Mouse (Mus musculus) adrenal gland, adult (tissue): ENCODE measurements at regions not wholly inside any gene's neighbourhood (a gene's known extent, or its start where the extent isn't known, plus 50 kb on each side); places are given as distances from the start of the nearest gene placed in this dataset.

Experiments
- DNase-seq, 2 experiments: peaks; one replicate each; pipeline ENCODE4 v3.0.0; 2022 to 2023; ENCODE audit warnings: low spot score in 1 of 2; ENCODE audit not compliant: inconsistent age in 2 of 2

DNA sequence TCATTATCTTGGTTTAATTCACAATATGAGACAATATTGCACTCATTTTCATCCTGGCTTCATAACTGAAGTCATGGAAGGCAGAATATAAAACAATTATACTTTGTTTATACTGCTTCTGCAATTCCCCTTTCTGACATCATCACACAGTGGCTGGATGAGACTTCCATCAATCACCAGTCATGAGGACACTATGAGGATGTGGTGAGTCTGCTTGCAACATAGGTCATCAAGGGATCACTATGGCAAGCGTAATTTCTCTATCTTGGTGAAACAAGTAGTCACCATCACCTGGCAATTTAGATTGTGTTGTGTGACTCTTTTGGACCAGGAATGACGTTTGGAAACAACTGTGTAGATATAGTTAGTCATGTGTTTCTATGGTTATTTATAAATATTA lies 134.6 kb downstream of the Hao1 start:
- no peak for DNase-seq

GRCm38 (mm10) chr2:134399564-134399963 lies 154.6 kb downstream of the Hao1 start:
- DNase-seq: peak in 1 of 2 experiments; percentile 20

- no peak for DNase-seq
These were observed 160.7 kb downstream of the Hao1 start for GRCm38 (mm10) chr2:134393421-134393820.

DNA sequence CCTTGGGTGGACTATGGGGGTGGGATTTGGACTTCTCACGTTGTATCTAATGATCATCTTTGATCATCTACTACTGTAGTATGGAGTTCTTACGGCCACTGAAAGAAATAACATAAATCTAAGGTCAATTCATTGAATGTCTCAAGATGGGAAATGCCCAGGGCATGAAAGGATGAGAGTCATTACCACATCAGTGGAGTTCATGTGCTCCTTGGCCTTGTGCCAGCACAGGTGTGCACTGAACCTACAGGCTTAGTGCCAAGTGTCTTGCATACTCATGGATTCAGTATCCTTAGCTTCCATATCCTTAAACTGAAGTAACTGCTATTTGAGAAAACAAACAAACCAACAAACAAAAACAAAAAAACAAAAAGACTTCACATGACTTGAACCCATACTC lies 179.1 kb downstream of the Hao1 start:
- no peak for DNase-seq

- DNase-seq: no peak
These were observed 203.2 kb downstream of the Hao1 start for GRCm38 (mm10) chr2:134350894-134351501.

DNA sequence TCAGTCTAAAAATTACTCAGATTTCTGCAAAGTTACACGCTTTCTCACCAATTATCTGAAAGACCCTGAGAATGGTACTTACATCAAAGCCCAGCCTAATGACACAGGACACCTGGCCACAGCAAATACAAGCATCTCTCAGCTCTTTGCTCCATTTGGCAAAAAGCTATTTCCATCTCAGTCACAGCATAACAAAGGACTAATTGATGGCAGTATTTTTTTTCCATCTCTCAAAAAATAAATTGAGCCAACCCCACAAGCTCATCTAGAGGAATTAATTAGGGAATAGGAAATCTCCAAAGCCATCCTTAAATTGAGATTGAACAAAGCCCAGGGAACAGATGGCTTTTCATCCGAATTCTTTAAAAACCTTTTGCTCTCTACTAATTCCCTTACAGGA lies 203.7 kb downstream of the Hao1 start:
- DNase-seq: no peak

- no peak for DNase-seq
These were observed 211.5 kb downstream of the Hao1 start for GRCm38 (mm10) chr2:134342515-134343140.

DNA sequence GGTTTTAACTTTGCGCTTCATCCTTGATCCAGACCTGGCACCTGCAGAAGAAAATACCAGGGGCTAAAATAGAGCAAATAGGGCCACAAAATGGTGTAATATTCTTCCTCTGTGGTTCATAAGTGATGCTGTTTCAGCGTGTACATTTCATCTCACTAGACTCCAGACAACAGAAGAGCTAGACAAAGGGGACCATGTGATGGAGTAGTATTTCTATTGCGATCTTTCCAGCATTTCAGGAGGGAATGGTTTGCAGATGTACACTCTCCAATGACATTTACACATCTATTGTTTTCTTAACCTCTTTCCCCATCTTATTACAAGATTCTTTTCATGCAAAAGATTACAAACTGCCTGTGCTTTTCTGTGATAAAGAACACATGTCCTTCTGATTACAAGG lies 246.1 kb downstream of the Hao1 start:
- no peak for DNase-seq

GRCm38 (mm10) chr2:134290126-134290691 lies 264.0 kb downstream of the Hao1 start:
- DNase-seq: peak in 1 of 2 experiments; percentile 53

- no peak for DNase-seq
These were observed 278.3 kb downstream of the Hao1 start for GRCm38 (mm10) chr2:134275881-134276280.

DNA sequence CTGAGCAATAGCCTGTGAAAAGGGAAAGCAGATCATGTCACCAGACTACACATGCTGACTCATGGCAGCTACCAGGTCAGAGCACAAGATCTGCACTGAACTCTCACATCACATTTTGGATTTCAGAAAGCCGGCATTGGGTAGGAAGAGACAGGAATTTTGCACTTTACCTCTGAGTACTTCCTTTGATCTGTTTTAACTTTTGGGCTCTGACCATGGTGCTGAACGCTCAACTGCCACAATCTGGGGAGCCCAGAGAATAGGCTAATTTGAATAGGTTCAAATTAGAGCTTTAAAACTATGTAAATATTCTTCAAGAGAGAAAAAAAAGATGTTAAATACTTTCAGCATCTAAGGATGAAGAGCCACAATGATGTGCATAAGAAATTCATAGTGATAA lies 285.7 kb downstream of the Hao1 start:
- no peak for DNase-seq
